Mouse (Mus musculus) ES-E14 (cell line): ENCODE data around the gene Nos1ap. TPM values are rescaled to one million over a fixed set of nuclear protein-coding genes. Genes with fewer than 3 reads are reported as not detected.

Experiments used
- DNase-seq: peaks from one replicate; pipeline ENCODE4 v3.0.0-alpha.2; 2013; ENCODE audit warnings: low read depth, low spot score
- H3K27ac ChIP-seq: 2 replicates; pipeline ENCODE4 v1.5.1; 2012; ENCODE audit warnings: low read depth, mild to moderate bottlenecking, low read length, moderate library complexity, mixed read lengths; ENCODE audit not compliant: poor library complexity, insufficient read depth, severe bottlenecking
- H3K36me3 ChIP-seq: 2 replicates; pipeline ENCODE4 v1.6.1; 2012; ENCODE audit warnings: mild to moderate bottlenecking, low read length, moderate library complexity, mixed read lengths; ENCODE audit not compliant: control insufficient read depth, poor library complexity, insufficient read depth, severe bottlenecking
- H3K4me1 ChIP-seq, 2 experiments: fragments of 150-350 bp in 1 of 2; sonication (generic) in 1 of 2; 2 replicates each; pipeline ENCODE4 v1.6.1; 2012; ENCODE audit warnings: low read length in 2 of 2, mild to moderate bottlenecking in 1 of 2, mixed read lengths in 1 of 2; ENCODE audit not compliant: control insufficient read depth in 2 of 2, insufficient read depth in 2 of 2, poor library complexity in 1 of 2
- H3K4me3 ChIP-seq, 2 experiments: fragments of 150-350 bp in 1 of 2; sonication (generic) in 1 of 2; 2 replicates each; pipeline ENCODE4 v1.5.1; 2012; ENCODE audit warnings: low read length in 2 of 2, low read depth in 1 of 2, mild to moderate bottlenecking in 1 of 2, mixed read lengths in 1 of 2; ENCODE audit not compliant: insufficient read depth in 1 of 2, poor library complexity in 1 of 2, severe bottlenecking in 1 of 2
- H3K9ac ChIP-seq: 2 replicates; pipeline ENCODE4 v1.6.1; 2012; ENCODE audit warnings: low read depth, mild to moderate bottlenecking, low read length, mixed read lengths; ENCODE audit not compliant: poor library complexity, insufficient read depth, severe bottlenecking
- H3K9me3 ChIP-seq: fragments of 150-350 bp; sonication (generic); 2 replicates; pipeline ENCODE4 v1.6.1; 2012; ENCODE audit warnings: low read depth, mild to moderate bottlenecking, low read length; ENCODE audit not compliant: control insufficient read depth, insufficient read depth
- CHD2 ChIP-seq: IDR thresholded peaks from 2 replicates; pipeline ENCODE4 v1.6.1; 2014; ENCODE audit warnings: mild to moderate bottlenecking, low read depth, low read length, inconsistent platforms
- HCFC1 ChIP-seq: IDR thresholded peaks from 2 replicates; pipeline ENCODE4 v1.6.1; 2012; ENCODE audit warnings: low read length, inconsistent platforms, borderline replicate concordance; ENCODE audit not compliant: insufficient read depth
- MAFK ChIP-seq: IDR thresholded peaks from 2 replicates; pipeline ENCODE4 v1.6.1; 2014; ENCODE audit warnings: mild to moderate bottlenecking, low read depth, low read length, inconsistent platforms; ENCODE audit not compliant: insufficient read depth
- ZC3H11A ChIP-seq: IDR thresholded peaks from 2 replicates; pipeline ENCODE4 v1.6.1; 2012; ENCODE audit warnings: low read depth, mild to moderate bottlenecking, inconsistent platforms, low read length, borderline replicate concordance
- ZNF384 ChIP-seq: IDR thresholded peaks from 2 replicates; pipeline ENCODE4 v1.6.1; 2012; ENCODE audit warnings: low read depth, low read length, inconsistent platforms
- in situ Hi-C, 2 experiments: fragments of 600-800 bp; cut with MboI; formaldehyde crosslinking; loops; one replicate each; pipeline ENCODE4 v1.15.1; 2025; ENCODE audit warnings: low sequenced_read_pairs in 2 of 2, inconsistent platforms in 1 of 2; ENCODE audit not compliant: unreplicated experiment in 2 of 2
- total RNA-seq: library from RNA; depleted of rRNA; stranded (reverse); fragments of 300-350 nt; gene quantifications from 2 replicates; pipeline ENCODE4 v1.2.3, GENCODE M21; 2012; rRNA removed

Gene Nos1ap
- total RNA-seq, 1 experiment = 0.49 TPM

DNA sequence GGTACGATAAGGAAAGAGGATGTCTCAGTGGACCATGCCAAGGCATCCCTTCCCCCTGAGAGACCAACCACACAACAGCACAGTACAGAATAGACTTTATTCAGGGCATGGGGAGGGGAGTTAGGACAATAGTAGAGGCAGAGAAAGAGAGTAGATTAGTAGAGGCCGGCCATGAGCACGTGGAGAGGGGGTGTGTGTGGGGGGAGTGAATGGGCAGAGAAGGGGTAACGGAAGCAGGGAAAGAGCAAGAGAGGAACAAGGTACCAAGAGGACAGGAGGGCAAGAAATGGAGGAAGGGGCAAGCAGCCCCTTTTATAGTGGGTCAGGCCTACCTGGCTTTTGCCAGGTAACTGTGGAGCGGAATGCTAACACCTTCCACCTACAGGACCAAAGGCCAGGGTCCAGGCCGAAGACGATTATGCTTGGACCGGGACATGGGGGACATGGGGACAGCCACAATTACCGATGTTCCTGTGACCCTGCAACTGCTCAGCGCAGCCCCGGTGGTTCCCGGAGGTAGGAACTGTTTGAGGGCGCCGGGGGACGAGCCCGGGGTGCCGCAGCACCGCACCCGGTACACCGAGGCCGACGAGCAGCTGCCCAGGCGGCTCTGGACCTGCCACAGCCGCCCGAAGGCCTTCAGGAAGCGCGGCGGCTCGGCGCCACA is 334.6 kb downstream of the Nos1ap start:
- TF ChIP-seq HCFC1 (no peak), MAFK (no peak), ZNF384 (no peak), CHD2 (no peak), ZC3H11A (no peak)

More for the DNA sequence above, 334.6 kb downstream of the Nos1ap start:
- no peaks in the 10 kb centered on the region for H3K36me3 ChIP-seq
- in situ Hi-C loops = no loop called here
- no peak for DNase-seq
- H3K9me3 ChIP-seq = no peaks in the 10 kb centered on the region
- no peaks in the 10 kb centered on the region for H3K4me1 ChIP-seq
- peak overlapping the region; percentile 54 to 64 for H3K4me3 ChIP-seq
- peak overlapping the region; percentile 68 for H3K9ac ChIP-seq
- no peak overlapping the region for H3K27ac ChIP-seq

Other genes with a start within 250 kb of the Nos1ap start
- 1.1 and 2.2 TPM in 2 replicates for gene Olfml2b, start 54.7 kb upstream of the Nos1ap start, total RNA-seq